Mouse (Mus musculus) spleen, postnatal 36 days (tissue): ENCODE measurements around the gene Tnc.
A peak's percentile ranks its signal among the peaks of the same experiment; 100 is the strongest.
"Not testable (repeated sequence)": the region's sequence is repeated elsewhere in the genome, so short reads cannot be mapped to it uniquely, and the experiment has no call there.

Experiments
- DNase-seq, 2 experiments: peaks; one replicate each; pipeline ENCODE4 v3.0.0; 2022; ENCODE audit warnings: low spot score in 2 of 2, mixed read lengths in 1 of 2

Tnc gene

DNA sequence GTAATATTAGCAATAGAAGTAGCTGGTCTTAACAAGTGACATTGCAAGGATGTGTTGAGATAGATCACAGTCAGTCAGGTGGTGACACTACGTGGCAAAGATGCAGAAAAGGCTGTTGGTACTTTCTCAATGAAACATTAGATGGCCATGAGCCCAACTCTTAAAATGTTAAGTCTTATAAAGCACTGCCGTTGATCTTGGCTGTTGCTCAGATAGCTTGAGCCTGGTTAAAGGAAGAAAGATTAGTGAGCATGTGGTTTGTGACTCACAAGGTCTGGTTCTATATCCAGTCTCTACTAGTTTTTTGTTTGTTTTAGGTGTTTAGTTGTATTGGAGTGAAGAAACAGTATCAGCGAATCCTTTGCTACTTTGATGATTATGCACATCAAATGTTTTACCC is 76.9 kb downstream of the Tnc start:
- DNase-seq, result no peak

GRCm38 (mm10) chr4:63963410-63963809 is 83.4 kb downstream of the Tnc start:
- DNase-seq, result no peak

DNA sequence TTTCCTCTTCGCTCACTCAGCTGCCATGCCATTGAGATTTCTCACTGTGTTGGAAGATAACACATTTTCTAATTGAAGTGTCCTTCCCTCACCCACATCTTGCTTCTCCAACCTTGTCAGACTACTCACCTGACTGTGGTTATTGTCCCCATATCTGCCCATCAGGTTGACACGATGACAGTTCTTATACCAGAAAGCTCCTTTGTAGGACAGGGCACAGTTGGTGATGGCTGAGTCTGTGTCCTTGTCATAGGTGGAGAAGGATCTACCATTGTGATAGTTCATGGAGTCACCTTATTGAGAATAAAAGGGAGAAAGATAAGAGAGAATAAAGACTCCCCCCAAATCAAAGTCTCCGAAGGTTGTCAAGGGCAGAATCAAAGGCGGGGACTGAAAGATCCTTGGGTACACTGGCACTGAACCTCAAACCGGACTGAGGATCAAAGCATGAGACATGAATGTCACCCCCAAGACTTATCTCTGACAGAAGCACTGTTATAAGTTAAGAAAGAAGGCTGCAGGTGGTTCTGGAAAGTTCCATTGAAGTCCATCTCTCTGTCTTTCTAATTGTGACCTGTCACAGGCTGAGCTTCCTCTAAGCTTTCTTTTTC is 84.9 kb downstream of the Tnc start:
- no peak for DNase-seq

DNA sequence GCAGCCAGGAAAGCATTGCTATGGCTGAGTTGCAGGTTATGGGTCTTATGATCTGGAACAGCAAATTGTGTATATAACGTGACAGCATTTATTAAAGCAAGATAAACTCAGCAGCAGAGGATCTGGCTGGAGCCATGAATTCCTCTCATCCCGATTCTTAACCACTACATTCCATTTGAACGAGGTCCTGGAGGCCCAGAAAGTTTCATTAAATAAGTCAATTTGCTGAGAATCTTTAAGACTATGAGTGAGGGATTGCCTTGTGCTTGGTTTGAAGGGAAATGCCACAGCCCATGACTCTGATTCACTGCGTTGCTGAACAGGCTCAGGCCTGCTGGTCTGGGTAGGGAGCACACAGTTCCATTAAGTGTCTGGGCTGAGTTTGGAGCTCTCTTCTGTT is 88.2 kb downstream of the Tnc start:
- no peak for DNase-seq

GRCm38 (mm10) chr4:63950054-63950453 is 96.8 kb downstream of the Tnc start:
- DNase-seq, result no peak

DNA sequence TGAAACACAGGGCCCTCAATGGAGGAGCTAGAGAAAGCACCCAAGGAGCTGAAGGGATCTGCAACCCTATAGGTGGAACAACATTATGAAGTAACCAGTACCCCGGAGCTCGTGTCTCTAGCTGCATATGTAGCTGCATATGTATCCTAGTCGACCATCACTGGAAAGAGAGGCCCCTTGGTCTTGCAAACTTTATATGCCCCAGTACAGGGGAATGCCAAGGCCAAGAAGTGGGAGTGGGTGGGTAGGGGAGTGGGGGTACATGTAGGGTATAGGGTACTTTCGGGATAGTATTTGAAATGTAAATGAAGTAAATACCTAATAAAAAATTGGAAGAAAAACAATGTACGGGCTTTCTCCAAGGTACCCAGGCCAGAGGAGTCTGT is 98.1 kb downstream of the Tnc start:
- DNase-seq, result not testable (repeated sequence)

- DNase-seq, result peak; percentile 54 to 70
Observed at GRCm38 (mm10) chr4:63948066-63948687, 98.6 kb downstream of the Tnc start.

- DNase-seq, result no peak
Observed at GRCm38 (mm10) chr4:63943813-63944212, 103.0 kb downstream of the Tnc start.

DNA sequence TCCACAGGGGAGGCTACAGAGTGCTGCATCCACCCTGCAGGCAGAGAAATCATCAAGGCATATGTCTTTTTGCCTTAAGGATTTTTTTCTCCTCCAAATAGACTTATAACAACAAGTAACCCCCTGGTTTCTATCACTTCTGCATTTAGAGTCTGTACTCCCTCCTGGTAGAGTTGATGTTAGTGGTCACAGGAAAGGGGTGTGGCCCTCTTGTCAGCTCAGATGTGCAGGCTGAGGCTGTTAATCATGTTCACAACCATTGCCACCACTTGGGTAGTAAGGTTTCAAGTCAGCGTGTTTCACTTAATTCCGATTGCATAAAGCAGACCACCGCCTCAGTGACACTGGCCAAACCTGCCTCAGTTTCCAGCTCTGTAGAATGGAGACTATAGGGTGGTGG is 103.9 kb downstream of the Tnc start:
- DNase-seq, result peak; percentile 61 to 66

DNA sequence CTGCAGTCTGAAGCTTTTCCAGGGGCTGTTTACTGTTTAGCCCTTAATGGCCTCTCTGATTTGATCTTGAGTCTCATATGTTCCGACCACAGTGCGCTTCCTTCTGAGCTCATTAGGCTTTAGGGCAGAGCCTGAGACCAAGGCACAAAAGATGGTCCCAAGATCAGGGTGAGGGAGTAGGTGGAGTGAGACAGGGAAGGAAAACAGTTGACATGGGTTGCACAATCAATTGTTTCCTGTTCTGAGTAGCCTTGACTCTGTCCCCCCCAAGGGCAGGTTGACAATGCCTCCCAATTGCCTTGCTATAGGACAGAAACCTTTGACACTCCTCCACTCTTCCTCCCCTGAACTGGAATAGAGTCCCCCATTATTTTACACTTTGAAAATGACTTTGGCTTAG is 105.4 kb downstream of the Tnc start:
- DNase-seq, result no peak

GRCm38 (mm10) chr4:63939428-63939827 is 107.4 kb downstream of the Tnc start:
- DNase-seq, result no peak

DNA sequence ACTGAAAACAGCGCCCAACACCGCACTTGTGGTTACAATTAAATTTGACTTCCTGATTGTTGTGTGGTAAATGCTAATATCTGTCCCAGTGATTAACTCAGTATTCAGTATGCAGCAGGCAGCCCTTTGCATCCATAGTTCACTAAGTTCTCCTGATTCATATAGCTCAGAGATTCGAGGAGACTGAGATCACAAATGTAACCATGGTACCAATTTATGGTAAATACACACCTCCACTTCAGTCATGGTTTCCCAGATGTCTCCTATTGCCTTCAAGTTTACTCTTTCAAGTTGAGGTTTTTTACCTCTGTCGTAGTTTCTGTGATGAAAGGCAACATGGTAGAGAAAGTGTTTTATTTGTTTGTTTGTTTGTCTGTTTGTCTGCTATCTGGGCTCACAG is 110.9 kb downstream of the Tnc start:
- DNase-seq, result no peak

- DNase-seq, result no peak
Observed at GRCm38 (mm10) chr4:63935314-63935713, 111.5 kb downstream of the Tnc start.

GRCm38 (mm10) chr4:63930863-63931262 is 116.0 kb downstream of the Tnc start:
- no peak for DNase-seq

DNA sequence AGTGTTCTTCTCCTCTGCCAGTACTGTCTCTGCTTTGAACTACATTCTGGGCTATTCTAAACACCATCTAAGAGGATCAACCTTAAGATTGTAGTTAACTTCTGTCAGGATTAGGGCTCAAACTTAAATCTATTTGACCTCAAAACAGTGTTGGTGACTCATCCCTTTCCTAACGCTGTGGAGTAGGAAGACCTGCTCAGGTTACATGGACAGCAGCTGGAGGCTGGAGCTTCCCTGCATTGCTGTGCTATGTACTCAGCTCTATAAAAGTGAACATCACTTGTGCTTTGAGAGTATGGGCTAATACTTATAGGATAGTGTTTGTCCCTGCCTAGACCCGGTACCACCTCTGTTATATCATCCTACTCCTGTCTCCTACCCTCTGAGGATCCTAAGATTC is 117.3 kb downstream of the Tnc start:
- DNase-seq, result no peak

DNA sequence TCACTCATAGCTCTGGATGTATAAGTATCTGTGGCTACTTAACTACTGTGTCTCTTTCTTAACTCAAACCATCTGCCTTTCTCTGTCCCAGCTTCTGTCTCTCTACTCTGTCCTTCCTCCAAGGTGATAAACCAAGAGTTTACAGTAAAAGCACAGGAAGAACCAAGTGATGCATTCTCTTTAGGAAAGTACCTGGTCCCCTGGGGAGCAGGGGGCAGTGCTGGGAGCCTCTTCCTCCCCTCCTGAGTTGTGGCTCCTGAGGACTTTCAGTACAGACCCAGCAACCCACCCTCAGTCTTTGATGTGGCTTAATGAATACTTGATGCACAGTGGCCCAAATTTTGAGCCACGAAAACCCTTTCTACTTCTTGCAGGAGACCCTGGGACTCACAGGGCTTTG is 118.6 kb downstream of the Tnc start:
- DNase-seq, result no peak

DNA sequence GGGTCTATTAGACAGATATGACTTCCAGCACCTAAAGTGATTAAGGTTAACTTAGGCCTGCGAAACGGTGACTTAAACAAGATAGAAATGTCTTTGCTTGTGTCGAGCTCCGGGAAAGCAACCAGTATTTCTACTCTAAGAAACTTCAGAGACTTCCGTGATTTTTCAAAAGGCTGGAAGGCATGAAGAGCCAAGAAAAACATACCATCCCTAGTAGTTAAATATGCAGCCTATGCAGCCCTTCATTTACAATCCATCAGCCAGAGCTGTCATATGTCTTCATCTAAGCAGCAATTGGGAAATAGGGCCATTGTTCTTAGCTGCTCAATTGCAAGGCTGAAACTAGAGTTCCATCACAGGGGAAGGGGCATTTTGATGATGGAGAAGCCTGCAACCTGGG is 129.6 kb downstream of the Tnc start:
- DNase-seq, result no peak

DNA sequence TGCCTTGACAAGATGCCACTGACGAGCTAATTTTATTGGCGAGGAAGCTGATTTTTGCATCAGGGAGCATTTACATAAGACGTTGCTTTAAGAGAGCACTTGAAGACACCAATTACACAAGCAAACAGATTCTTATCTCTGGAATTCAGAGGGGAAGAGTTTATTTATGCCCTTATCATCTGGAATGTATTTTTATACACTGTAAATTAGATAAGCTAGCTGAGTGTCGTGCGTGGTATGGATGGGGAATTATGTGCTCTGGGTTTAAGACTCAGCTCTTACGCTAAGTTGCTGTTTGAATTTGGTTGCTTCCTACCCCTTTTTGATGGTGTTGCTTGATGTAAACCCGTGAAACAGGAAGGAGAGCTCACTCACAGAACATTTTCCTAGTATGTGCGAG is 130.1 kb downstream of the Tnc start:
- DNase-seq, result no peak

DNA sequence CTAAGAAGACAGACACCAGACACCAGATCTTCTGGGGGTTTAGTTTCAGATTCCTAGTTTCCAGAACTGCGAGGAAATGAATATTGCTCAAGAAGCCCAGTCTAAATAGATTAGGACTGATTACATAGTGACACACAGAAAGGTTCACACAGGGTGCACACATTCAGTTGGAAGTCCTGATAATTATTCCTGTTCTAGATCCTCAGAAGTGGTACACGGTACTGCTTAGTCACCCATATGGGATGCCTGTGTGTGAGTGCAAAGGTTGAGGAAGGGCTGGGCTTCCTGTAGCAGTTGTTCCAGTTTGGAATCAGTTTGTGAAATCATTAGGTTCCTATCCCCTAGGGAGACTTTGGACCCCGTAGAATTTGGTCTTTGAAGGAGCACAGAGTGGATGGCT is 130.5 kb downstream of the Tnc start:
- DNase-seq, result no peak
